24 mouse cellular contexts compared by ENCODE assay signal in genomic region chr9:86810213-86810612, GRCm38 (mm10).
"Had no signal": no experiment of that assay in that cellular context is flagged by ENCODE, and none has a peak within 500 bp of the region (broad histone marks: within the 10 kb centered on the region; RNA-seq: fewer than 3 reads in every experiment).

No protein-coding gene starts in this region.

- H3K36me3 ChIP-seq: heart, embryonic 10.5 days; kidney, embryonic 15.5 days; limb, embryonic 13.5 days; limb, embryonic 15.5 days; liver, embryonic 12.5 days had no signal

- H3K9me3 ChIP-seq: heart, embryonic 10.5 days; heart, embryonic 12.5 days; hindbrain, embryonic 13.5 days; hindbrain, embryonic 15.5 days; kidney, embryonic 15.5 days; limb, embryonic 13.5 days; limb, embryonic 15.5 days; liver, embryonic 12.5 days had no signal

- H3K4me2 ChIP-seq: heart, embryonic 12.5 days; hindbrain, embryonic 13.5 days; hindbrain, embryonic 15.5 days; kidney, embryonic 15.5 days; limb, embryonic 13.5 days; limb, embryonic 15.5 days; liver, embryonic 12.5 days had no signal

- ATAC-seq: intestine, embryonic 16.5 days; liver, embryonic 12.5 days had no signal

- H3K4me3 ChIP-seq: heart, embryonic 10.5 days; heart, embryonic 12.5 days; hindbrain, embryonic 13.5 days; hindbrain, embryonic 15.5 days; kidney, embryonic 15.5 days; limb, embryonic 13.5 days; limb, embryonic 15.5 days; liver, embryonic 12.5 days had no signal

- H3K9ac ChIP-seq: heart, embryonic 12.5 days; hindbrain, embryonic 13.5 days; hindbrain, embryonic 15.5 days; kidney, embryonic 15.5 days; limb, embryonic 13.5 days; limb, embryonic 15.5 days; liver, embryonic 12.5 days; liver, embryonic 14.5 days had no signal

- H3K27ac ChIP-seq: heart, embryonic 10.5 days; hindbrain, embryonic 13.5 days; hindbrain, embryonic 15.5 days; hindbrain, postnatal 0 days; kidney, embryonic 15.5 days; kidney, postnatal 0 days; limb, embryonic 13.5 days; limb, embryonic 15.5 days; liver, embryonic 12.5 days; liver, embryonic 14.5 days had no signal

- H3K4me1 ChIP-seq: heart, embryonic 10.5 days; heart, embryonic 12.5 days; hindbrain, embryonic 13.5 days; hindbrain, embryonic 15.5 days; kidney, embryonic 15.5 days; limb, embryonic 15.5 days; liver, embryonic 12.5 days had no signal

- DNase-seq: gastrocnemius, postnatal 14 days; gastrocnemius, postnatal 36 days; heart, adult 18-20 months; heart, postnatal 10 days; kidney, adult 11 months; kidney, adult 2 months; kidney, adult 9 months; kidney, postnatal 14 days; kidney, postnatal 36 days; layer of hippocampus, adult 9-11 months; layer of hippocampus, postnatal 36 days; left cerebral cortex, postnatal 4 days had no signal

- H3K27me3 ChIP-seq: heart, embryonic 12.5 days; hindbrain, embryonic 13.5 days; hindbrain, embryonic 15.5 days; kidney, embryonic 15.5 days; limb, embryonic 13.5 days; limb, embryonic 15.5 days; liver, embryonic 12.5 days had no signal
